Mouse (Mus musculus): Measurements from ENCODE around the gene Hist1h3g.

GRCm38 (mm10) chr13:23518885-23519284, 16.3 kb upstream of the Hist1h3g start:
- no peak; the same call in 2 of the 3 replicates for TF ChIP-seq GATA1 (IDR thresholded peaks at IDR 0.05; ENCODE audit: borderline replicate concordance, low read length)
- no peak for TF ChIP-seq FLI1 (IDR thresholded peaks at IDR 0.05; ENCODE audit: low read length)

Data from megakaryocyte, embryonic 14.5 days (primary cell).